Mouse (Mus musculus) cerebellum, adult 2 months (tissue): ENCODE measurements at regions not wholly inside any gene's neighbourhood (a gene's known extent, or its start where the extent isn't known, plus 50 kb on each side); places are given as distances from the start of the nearest gene placed in this dataset.

Experiments used
- DNase-seq, 2 experiments: peaks; one replicate each; pipeline ENCODE4 v3.0.0; 2021
- H3K27ac ChIP-seq: fragments of 200-500 bp; 2 replicates; pipeline ENCODE4 v1.5.1; 2012; ENCODE audit warnings: low read length, control low read depth, inconsistent platforms; ENCODE audit not compliant: insufficient read depth
- H3K27me3 ChIP-seq: fragments of 200-500 bp; 2 replicates; pipeline ENCODE4 v1.6.1; 2012; ENCODE audit warnings: inconsistent platforms, mild to moderate bottlenecking, low read length, moderate library complexity; ENCODE audit not compliant: control insufficient read depth, insufficient read depth
- H3K4me1 ChIP-seq: fragments of 200-500 bp; 2 replicates; pipeline ENCODE4 v1.6.1; 2011; ENCODE audit warnings: low read length; ENCODE audit not compliant: control insufficient read depth, insufficient read depth
- H3K4me3 ChIP-seq: fragments of 200-500 bp; replicated peaks from 2 replicates; pipeline ENCODE3; 2011; ENCODE audit warnings: mild to moderate bottlenecking, low read depth, low read length, control low read depth; ENCODE audit not compliant: insufficient read depth
- CTCF ChIP-seq: fragments of 200-500 bp; IDR thresholded peaks from 2 replicates; pipeline ENCODE4 v1.5.1; 2011; ENCODE audit warnings: low read depth, mild to moderate bottlenecking, control low read depth, low read length, moderate library complexity, borderline replicate concordance; ENCODE audit not compliant: insufficient read depth
- POLR2A ChIP-seq: fragments of 200-500 bp; IDR thresholded peaks from 2 replicates; pipeline ENCODE4 v1.6.1; 2011; ENCODE audit warnings: low read length, control low read depth, borderline replicate concordance; ENCODE audit not compliant: insufficient read depth
- WGBS: fragments of 180-500 bp; shearing (Covaris S2); methylation state at CpG from one replicate; pipeline ENCODE4 v1.1.7; 2018; 5-methylcytosine and 5-hydroxymethylcytosine counted together

DNA sequence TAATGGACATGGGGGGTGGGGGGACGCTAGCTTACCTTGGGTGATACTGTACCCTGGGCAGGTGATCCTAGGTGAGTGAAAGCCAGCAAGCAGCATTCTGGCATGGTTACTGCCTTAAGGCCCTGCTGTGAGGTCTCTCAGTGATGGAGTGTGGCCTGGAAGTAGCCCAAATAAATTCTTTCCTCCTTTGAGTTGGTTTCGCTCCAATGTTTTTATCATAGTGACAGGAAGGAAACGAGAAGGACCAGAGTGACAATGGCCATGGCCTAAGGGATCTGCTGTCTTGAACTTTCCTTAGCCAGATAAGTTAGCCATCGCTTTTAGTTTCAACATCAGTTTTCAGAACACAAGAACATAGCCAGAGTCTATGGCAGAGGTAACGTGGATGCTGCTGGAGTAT is 282.7 kb downstream of the Cxcl12 start:
- no peaks in the 10 kb centered on the region for H3K27me3 ChIP-seq
- 74% methylated on average over 5 of the region's 5 CpGs for WGBS
- no peaks in the 10 kb centered on the region for H3K4me1 ChIP-seq
- no peak for DNase-seq
- TF ChIP-seq POLR2A (no peak), CTCF (no peak)
- H3K27ac ChIP-seq: no peak overlapping the region
- H3K4me3 ChIP-seq: no peak overlapping the region

DNA sequence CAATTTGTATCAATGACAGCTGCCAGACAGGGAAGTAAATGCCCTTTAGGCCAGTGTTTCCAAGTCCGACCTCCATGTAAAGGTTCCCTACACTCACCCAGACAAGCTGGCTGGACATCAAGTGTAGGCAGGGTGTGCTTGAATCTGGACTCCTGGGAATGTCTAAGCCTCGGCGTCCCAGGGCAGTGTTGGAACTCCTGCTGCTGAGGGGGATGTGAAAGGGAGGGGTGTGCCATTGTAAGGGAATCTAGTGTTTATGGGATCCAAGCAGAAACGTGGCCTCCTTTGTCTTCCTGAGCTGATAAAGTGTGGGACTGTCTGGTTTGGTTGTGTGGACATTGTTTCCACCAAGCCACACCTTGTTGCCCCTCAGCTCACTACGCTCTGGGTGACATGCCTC is 291.9 kb downstream of the Cxcl12 start:
- Histone ChIP-seq H3K4me3 (no peak overlapping the region), H3K27me3 (no peaks in the 10 kb centered on the region), H3K27ac (no peak overlapping the region), H3K4me1 (no peaks in the 10 kb centered on the region)
- WGBS: 36% methylated on average over 5 of the region's 5 CpGs
- TF ChIP-seq CTCF: no peak
- TF ChIP-seq POLR2A: no peak
- no peak for DNase-seq

DNA sequence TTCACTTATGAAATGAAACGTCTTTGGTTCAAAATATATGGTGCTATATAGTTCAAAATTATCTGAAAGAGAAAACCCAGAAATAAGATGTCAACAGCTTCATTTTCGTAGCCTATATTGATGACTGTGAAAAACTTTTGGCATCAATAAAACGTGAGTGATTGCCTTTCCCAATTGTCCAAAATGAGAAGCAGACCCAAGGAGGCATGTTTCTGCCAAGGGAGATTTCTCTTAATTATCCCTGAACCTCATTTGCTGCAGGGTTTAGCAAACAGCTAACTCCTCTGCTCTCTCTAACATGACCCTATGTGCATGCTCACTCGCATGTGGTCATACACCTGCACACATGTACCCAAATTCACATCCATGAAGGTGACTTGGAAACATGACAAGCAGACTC is 296.8 kb downstream of the Cxcl12 start:
- Histone ChIP-seq H3K4me3 (no peak overlapping the region), H3K27ac (no peak overlapping the region), H3K27me3 (no peaks in the 10 kb centered on the region), H3K4me1 (no peaks in the 10 kb centered on the region)
- TF ChIP-seq CTCF (no peak), POLR2A (no peak)
- WGBS: 77% methylated on average over 4 of the region's 4 CpGs
- DNase-seq: no peak

DNA sequence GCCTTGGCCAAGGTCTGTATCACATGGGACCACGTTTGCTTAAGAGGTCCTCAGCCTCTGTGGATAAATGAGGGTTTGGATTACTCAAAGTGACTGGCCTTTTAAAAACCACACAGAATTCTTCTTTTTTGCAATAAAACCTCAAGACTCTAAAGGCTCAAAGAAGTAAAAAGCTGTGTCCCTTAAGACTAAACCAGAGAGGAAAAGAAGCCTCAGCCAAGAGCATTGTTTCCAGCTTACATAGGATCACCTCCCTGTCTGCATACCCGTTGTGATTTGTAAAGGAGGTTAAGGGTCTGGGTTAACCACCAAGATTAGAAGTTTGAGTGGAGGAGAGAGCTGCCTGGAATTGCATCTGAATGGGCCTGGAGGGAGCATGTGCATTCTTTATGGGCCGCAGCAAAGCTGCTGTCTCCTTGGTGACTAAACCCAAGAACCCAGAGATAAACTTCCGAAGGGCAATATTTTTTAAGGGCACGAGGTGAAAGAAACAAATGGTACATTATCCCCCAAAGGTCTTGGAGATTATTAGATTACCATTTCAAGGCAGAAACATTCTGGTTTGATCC is 297.4 kb downstream of the Cxcl12 start:
- no peak overlapping the region for H3K27ac ChIP-seq
- TF ChIP-seq POLR2A (no peak), CTCF (no peak)
- no peaks in the 10 kb centered on the region for H3K27me3 ChIP-seq
- WGBS: 53% methylated on average over 5 of the region's 5 CpGs
- H3K4me1 ChIP-seq: no peaks in the 10 kb centered on the region
- DNase-seq: no peak
- H3K4me3 ChIP-seq: no peak overlapping the region

- no peak for DNase-seq
- H3K4me1 ChIP-seq: no peaks in the 10 kb centered on the region
- H3K4me3 ChIP-seq: no peak overlapping the region
- TF ChIP-seq POLR2A: no peak
- no peak for TF ChIP-seq CTCF
- 71% methylated on average over 2 of the region's 2 CpGs for WGBS
- H3K27ac ChIP-seq: no peak overlapping the region
- H3K27me3 ChIP-seq: no peaks in the 10 kb centered on the region
Measured at GRCm38 (mm10) chr6:117479376-117479775, 311.0 kb downstream of the Cxcl12 start.

GRCm38 (mm10) chr6:117480396-117480795 is 312.1 kb downstream of the Cxcl12 start:
- DNase-seq: no peak
- H3K27ac ChIP-seq: no peak overlapping the region
- H3K27me3 ChIP-seq: no peaks in the 10 kb centered on the region
- TF ChIP-seq POLR2A (no peak), CTCF (no peak)
- no peaks in the 10 kb centered on the region for H3K4me1 ChIP-seq
- 63% methylated on average over 2 of the region's 2 CpGs for WGBS
- H3K4me3 ChIP-seq: no peak overlapping the region

- TF ChIP-seq POLR2A (no peak), CTCF (no peak)
- DNase-seq: no peak
- H3K27me3 ChIP-seq: no peaks in the 10 kb centered on the region
- WGBS: 46% methylated on average over 4 of the region's 4 CpGs
- no peak overlapping the region for H3K4me3 ChIP-seq
- no peaks in the 10 kb centered on the region for H3K4me1 ChIP-seq
- no peak overlapping the region for H3K27ac ChIP-seq
Measured at GRCm38 (mm10) chr6:117489161-117489560, 320.8 kb downstream of the Cxcl12 start.

GRCm38 (mm10) chr6:117489761-117490396 is 321.5 kb downstream of the Cxcl12 start:
- H3K4me3 ChIP-seq: no peak overlapping the region
- WGBS: 91% methylated on average over 3 of the region's 3 CpGs
- no peak for TF ChIP-seq CTCF
- no peak for TF ChIP-seq POLR2A
- H3K27me3 ChIP-seq: no peaks in the 10 kb centered on the region
- no peaks in the 10 kb centered on the region for H3K4me1 ChIP-seq
- H3K27ac ChIP-seq: no peak overlapping the region
- DNase-seq: no peak

DNA sequence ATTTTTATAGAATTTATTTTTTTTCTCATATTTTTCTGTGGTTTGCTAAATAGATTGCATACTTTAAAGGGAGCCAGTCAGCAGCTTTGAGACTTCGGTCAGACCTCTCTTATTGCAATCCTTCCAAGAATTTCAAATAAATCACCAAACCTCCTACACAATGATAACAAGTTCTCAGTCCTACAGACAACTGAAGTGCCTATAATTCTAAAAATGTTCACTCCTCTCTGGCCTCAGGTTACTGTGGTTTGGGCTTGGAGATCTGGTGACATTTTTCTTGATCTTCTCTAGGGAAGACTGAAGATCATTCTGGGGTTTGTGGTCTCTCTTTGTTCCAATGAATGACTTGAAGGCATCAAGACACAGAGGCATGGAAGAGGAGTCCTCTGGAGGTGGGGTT is 326.6 kb downstream of the Cxcl12 start:
- Histone ChIP-seq H3K4me3 (no peak overlapping the region), H3K27ac (no peak overlapping the region)

More for the DNA sequence above, 326.6 kb downstream of the Cxcl12 start:
- H3K4me1 ChIP-seq: no peaks in the 10 kb centered on the region; the same call in 1 of the 2 replicates
- TF ChIP-seq POLR2A (no peak), CTCF (no peak)
- WGBS: 94% methylated on average over 1 of the region's 1 CpGs
- no peaks in the 10 kb centered on the region for H3K27me3 ChIP-seq
- DNase-seq: no peak
